Mouse (Mus musculus) erythroblast, adult 5-6 weeks (primary cell): Measurements from ENCODE around the gene Lzic. TPM values are rescaled to one million over a fixed set of nuclear protein-coding genes. Genes with fewer than 3 reads are reported as not detected.
"Not testable (repeated sequence)": the region's sequence is repeated elsewhere in the genome, so short reads cannot be mapped to it uniquely, and the experiment has no call there.

Experiments
- ATAC-seq: replicated peaks from 2 replicates; pipeline ENCODE4 v1.8.0; 2016; ENCODE audit warnings: moderate number of reproducible peaks, mild to moderate bottlenecking, moderate TSS enrichment, inconsistent platforms; ENCODE audit not compliant: poor library complexity, low FRiP score, severe bottlenecking
- total RNA-seq, 2 experiments: library from RNA; stranded (forward) in 1 of 2; stranded (reverse) in 1 of 2; fragments of 150-400 nt in 1 of 2; fragments of 200-764, 138-1000 nt in 1 of 2; gene quantifications; 2 replicates each; pipeline versions ENCODE4 v1.2.3 to v1.2.4; 2015 to 2017; ENCODE audit warnings: low replicate concordance in 2 of 2

Gene Lzic
- total RNA-seq (2015; ENCODE audit: low replicate concordance) (4.8 and 5.4 TPM in 2 replicates), total RNA-seq (2017; ENCODE audit: low replicate concordance) (6.1 and 23.2 TPM in 2 replicates)

DNA sequence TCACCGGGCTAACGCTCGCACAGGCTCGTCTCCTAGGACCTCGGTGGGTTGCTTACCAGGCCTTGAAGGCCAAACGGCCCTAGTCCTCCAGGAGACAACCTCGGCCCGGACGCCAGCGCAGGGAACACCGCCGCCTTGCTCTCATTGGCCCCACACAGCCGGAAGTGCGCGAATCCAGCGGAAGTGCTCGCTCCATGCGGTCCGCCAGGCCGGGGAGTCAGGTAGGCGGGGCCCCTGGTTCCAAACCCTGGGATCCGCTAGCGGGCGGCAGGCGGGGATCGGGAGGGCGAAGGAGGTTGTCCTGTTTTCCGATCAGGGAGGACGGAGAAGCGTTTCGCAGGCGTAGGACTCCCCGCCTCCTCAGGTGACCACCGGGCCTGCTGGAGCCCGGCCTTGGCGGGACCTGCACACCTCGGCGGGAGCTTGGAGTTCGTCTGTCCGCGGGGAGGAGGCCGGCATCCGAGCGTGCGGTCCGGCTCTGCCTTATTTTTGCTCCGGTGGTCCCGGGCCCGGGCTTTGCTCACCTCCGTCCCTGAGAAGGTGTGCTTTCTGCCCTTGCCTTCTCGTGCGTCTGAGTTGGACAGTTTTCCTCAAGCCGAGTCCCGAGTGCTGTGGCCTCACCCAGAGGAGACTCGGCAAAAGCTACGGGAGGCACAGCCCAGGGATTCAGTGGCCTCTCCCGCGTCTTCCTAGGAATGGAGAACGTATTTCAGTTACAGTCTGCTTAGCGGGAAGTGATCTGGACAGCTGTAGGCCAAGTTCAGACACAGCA, at the start of gene Lzic, which contains the start of gene Nmnat1:
Gene Lzic (plus strand): TSS at position 177 of the 772 bp plus-strand sequence.
Gene Nmnat1 (minus strand): TSS at position 150 of the 772 bp plus-strand sequence.
- ATAC-seq, result peak; percentile 99

DNA sequence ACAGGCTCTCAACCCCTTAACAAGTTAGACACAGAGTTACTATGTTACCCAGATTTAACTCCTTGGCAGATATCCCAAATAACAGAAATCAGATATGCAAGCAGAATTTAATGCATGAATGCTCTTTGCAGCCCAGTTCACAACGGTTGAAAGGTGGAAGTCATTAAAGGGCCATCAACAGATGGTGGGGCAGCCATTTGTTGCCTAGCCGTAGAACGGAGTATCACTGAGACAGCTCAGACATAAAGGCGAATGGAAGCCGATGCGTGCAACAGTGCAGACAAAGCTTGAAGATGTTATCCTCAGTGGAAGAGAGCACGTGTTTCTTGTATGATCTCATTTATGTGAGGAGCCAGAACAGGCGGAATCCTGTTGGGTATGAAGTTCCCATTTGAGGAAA, 44.5 kb upstream of the Lzic start:
- ATAC-seq, result no peak

DNA sequence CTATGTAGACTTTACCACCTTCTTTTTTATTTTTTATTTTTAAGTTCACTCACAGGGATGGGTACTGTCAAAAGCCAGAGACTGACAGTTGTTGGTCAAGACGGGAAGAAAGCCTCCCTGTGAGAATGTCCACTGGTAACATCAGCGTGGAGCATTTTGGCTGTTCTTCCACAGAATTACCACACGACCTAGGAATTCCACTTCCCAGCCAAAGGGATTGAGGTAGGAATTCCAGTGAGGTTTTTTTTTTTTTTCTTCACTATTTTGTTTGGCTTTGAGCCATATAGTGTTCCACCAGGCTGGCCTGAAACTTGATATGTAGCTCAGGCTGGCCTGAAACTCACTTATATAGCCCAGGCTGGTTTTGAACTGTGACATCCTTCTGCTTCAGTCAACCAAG, 42.6 kb upstream of the Lzic start:
- ATAC-seq, result no peak

DNA sequence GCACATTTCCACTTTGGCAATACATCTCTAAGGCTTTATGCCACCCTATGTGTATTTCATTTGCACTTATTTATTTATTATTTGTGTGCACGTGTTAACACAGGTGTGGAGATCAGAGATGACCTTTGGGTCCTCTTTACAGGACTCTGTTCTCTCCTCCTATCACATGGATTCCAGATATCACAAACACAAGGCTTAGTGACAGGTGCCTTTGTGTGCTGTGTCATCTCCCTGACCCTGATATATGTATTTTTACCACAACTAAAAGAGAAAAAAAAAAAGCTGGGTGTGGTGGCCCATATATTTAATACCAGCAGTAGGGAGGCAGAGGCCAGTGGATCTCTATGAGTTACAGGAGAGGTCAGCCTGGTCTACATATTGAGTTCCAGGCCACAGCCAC, 40.6 kb upstream of the Lzic start:
- ATAC-seq, result no peak

DNA sequence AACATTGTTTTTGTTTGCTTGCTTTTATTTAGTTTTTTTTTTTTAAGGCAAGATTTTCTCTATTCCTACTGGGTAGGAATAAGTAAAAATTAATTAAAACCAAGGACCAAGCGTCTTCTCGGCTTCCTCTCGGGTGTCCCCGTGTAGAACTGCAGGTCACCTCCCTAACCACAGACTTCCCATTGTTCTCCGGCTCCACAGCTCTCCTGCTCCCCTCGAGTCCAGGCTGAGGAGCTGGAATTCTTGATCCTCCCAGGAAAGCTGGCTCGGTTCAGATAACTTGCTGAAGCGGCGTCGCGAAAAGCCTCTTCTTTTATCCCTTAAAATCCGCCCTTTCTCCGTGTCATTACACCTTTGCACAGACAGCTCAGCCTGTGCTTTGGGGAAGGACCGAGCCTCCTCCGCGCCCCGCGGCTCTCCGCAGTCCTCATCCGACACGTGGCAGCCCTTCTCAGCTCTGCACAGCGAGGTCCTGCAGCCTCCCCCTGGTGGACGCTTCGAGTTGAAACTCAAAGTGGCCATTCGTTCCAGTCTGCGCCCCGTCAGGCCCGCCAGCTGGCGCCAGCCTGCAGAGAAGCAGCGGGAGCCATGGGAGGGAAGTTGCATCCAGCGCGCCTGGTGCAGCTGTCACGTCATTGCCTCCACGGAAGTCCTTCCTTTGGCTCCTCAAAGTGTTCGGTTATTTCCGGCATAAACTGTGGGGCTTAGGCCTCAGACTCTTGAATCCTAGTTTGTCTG, 39.9 kb upstream of the Lzic start:
- peak; percentile 96 for ATAC-seq

DNA sequence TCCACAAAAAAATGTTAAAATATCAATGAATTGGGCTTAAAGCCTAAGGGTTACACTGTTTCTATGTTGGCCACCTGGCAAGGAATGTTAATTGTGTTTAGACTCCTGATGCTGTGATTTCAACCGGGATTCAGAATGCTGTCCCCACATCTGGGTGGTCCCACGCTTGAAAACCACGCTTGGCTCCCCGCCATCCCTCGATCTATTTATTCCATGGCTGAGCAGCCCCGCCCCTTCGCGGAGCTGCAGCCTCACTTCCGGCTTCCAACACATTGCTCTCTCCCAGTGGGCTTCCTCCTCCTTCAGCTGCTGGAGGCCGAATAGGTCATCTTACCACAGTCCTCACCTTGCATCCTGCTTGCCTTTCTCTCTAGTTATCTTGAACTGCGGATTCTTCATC, 39.2 kb upstream of the Lzic start:
- peak; percentile 63 for ATAC-seq

DNA sequence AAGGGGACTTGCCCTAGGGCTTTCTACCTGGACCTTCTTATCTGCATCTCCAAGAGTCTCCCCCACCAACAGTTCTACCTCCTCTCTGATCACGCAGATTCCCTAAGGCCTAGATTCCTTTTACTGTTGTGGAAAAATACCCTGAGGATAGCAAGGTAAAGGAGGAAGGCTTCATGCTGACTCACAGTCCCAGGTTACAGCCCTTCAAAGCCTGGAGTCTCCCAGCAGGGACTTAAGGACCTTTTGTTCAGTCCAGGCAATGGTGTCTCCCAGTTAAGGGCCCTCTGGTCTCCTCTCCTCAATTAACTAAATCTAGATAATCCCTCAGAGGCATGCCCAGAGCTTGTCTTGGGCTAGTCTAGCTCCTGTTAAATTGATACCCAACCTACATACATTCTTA, 38.7 kb upstream of the Lzic start:
- no peak for ATAC-seq

DNA sequence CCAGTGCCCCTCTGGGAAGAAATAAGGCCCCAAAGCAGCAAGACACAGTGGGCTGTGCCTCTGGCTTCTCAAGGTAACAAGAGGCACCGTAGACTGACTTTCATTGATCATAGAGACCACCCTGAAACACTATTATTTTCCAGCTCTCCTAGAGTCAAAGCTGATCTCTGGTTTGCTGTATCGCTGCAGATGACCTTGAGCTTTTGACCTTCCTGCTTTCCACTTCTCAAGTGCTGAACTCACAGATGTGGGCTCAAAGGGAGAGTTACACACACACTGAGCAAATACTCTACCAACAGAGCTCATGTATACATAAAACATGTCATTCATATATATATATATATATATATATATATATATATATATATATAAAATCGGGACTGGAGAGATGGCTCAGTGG, 34.4 kb upstream of the Lzic start:
- ATAC-seq, result no peak

DNA sequence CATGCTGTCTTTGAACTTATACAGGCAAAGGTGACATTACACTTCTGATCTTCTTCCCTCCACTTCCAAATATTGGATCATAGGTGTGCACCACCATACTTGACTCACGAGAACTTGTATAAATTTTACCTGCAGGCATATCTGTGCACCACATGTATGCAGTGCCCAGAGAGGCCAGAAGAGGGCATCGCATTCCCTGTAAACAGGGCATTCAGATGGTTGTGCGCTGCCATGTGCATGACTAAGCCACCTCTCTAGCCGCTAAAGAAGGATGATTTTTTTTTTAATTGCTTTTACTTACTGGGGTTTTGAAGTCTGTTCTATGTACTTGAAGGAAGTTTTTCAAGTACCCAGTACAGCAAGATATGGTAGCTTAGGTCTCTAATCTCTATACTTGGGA, 31.4 kb upstream of the Lzic start:
- no peak for ATAC-seq

DNA sequence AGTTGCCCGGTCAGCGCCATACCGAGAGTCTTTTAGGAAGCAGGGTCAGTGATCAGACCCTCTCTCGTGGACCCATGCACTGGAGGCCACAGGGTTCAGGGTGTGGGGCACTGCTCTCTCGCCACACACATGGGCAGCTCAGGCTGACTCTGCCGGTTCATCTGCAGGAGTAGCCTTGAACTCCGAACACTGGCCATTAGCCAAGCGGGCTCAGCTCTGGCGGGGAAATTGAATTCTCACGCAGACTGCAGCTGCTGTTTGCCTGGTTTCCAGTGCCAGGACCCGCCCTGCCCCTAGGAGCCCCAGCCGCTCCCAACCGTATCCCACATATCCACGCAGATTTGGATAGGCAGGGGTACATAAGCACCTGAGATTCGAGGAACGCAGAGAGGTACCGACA, 30.8 kb upstream of the Lzic start:
- ATAC-seq, result no peak

DNA sequence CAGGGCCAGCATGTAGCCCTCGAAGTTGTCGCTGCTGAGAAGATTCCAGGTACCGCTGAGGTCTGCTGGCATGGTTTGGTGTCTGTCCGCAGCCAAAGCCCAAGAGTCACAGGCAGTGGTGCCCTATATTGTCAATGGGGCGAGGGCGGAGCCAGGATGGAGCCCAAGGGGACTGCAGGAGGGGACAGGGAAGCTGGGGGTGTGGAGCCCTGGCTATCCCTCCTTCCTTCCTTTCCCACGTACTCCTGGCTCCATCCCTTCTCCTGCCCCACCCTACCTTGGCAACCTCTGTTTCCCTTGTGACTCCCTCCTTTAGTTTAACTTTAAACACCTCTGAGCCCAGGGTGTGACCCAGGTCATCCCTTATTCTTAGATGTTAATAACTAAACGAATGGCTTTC, 30.1 kb upstream of the Lzic start, which contains the start of gene Rbp7:
Gene Rbp7 (minus strand): TSS at position 100 of the 400 bp plus-strand sequence.
- no peak for ATAC-seq

DNA sequence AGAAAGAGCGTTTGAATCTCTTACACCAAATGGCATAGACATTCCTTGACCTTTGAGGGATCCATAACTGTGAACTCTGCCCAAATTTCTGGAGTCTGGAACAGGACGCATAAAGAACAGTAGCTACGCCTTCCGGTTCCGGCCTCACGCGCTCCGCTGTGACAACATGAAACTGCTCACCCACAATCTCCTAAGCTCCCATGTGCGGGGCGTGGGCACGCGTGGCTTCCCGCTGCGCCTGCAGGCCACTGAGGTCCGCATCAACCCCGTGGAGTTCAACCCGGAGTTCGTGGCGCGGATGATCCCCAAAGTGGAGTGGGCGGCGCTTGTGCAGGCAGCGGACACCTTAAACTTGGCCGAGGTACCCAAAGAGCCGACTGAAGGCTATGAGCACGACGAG, 27.9 kb upstream of the Lzic start:
- ATAC-seq, result peak; percentile 66

DNA sequence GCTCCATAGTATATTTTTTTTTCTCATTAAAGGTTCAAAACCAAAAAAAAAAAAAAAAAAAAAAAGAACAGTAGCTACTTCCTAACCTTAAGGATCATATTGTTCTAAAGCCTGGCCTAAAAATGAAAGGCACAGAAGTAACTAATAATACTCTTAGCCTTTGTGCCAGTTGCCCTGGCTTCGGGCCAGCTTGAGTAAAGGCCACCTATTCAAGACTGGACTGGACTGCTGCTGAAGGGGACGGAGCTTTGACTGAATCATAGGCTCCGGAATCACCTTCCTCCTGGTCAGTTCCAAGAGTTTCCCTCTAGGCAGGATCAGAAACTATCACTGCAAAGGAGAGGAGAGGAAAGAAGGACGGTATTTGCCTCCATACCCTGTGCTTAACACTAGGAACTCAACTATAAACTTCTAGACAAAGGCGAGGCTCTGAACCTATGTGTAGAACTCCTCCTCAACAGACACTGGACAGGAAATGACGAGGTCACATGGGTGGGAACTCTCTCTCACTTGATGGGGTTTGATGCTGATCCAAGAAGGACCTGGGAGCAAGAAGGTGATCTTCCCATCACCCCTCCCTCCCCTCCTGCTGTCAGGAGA, 27.1 kb upstream of the Lzic start:
- no peak for ATAC-seq

DNA sequence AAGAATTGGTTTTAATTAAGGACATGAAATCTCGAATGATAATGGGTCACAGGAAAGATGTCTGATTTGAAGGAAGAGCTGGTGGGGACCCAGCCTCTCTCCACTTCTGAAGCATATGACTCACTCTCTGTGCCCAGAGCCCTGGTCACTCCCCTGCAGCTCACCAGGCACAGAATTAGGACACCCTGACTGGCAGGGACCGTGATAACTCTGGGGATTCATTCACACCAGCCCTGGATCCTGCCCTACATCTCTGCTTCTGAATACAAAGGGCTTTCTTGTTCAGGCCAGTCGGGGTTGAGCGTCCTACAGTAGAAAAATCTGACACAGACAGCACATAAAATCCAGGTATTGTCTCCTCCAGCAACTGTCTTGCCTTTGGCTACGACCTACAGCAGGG, 26.5 kb upstream of the Lzic start:
- no peak for ATAC-seq

DNA sequence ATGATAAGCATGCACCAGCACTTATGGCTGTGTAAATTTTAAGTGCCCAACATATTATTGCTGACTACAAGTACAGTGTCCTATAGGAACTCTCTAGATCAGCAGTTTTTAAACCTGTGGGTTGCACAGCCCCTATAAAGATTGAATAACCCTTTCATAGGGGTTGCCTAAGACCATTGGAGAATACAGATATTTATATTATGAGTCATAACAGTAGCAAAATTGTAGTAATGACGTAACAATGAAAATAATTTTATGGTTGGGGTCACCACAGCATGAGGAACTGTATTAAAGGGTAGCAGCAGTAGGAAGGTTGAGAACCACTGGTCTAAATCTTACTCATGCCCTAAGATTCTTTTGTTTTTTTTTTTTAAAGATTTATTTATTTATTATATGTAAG, 25.6 kb upstream of the Lzic start:
- ATAC-seq, result no peak

DNA sequence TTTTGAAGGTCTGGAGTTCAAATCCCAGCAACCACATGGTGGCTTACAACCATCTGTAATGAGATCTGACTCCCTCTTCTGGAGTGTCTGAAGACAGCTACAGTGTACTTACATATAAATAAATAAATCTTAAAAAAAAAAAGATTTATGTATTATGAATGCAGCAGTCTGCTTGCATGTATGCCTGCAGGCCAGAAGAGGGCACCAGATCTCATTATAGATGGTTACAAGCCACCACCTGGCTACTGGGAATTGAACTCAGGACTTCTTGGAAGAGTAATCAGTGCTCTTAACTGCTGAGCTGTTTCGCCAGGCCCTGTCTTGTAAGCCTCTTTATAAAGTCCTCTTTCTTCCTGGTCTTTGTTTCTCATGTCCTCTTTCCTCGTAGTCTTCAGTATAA, 24.6 kb upstream of the Lzic start:
- not testable (repeated sequence) for ATAC-seq

DNA sequence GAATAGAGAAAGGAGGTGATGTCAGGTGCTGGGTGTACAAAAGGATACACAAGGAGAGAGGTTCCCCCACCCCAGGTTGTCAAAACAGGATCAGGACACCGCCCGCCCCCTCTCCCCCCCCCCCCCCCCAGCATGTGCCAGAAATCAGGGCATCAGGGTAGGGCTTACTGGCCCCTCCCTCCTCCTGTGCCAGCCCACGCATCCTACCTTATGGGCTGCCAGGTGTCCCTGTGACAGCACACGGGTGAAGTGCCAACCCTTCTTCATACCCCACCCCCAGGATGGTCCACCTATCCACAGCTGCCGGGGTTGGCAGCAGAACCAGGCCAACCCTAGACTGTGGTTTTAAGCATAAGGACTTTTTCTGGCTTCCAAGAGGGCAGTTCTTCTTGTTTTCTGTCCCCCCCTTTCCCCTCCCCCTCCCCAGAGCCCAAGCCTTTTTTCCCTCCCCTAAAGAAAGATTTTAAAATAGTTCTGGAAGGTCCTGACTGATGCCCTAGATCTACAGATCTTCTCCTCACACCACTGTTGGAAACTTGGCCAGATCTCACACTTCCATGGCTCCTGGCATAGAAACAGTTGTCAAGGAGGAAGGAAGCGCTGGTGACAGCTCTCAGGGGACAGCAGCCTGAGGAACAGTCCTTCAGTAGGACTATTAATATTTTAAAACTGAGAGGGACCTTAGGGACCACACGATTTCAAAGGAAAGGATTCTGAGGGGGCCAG, 23.3 kb upstream of the Lzic start:
- ATAC-seq, result no peak

DNA sequence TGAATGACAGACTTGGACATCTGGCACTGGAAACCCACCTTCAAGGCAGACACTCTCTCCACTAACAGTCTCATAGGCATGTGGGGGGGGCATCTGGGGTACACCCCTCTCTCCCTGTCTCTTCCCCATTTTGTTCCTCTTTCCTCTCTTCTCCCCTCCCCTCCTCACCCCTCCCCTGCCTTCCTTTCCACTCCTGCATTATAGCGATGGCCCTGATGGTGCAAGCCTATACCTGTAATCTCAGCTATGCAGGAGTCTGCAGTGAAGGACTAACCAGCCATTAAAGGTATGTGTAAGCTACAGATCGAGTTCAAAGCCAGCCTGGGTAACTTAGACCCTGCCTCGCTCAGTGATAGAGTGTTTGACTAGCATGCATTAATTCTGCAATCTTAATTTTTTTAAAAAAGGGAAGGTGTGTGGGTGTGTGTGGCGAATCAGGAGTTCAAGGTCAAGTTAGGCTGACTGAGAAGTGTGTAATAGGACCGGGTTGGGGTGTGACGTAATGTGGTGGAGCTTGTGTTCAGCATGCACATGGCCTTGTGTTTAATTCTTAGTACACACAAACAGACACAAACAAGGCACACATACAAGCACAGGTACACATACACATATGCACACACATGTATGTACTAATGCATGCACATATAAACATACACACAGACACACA, 22.6 kb upstream of the Lzic start:
- no peak for ATAC-seq

DNA sequence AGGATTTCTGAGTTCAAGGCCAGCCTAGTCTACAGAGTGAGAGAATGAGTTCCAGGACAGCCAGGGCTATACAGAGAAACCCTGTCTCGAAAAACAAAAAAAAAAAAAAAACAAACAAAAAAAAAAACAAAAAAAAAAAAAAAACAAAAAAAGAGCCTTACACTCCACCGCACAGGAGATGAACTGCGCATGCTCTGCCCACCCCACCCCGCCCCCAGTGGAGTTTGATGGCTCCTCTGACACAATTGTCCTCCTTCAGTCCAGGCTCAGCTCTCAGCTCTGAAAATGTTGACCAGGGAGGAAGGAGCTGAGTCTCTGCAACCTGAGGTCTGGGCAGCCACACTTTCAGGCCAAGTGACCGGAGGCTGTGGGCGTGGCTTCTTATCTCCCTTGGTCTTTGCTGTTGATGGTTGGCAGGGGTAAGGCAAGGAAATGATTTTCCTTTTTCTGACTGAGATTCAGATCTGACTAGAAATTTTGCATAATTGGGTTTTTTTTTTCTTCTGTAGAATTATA, 21.5 kb upstream of the Lzic start:
- no peak for ATAC-seq
